Mouse (Mus musculus): Measurements from ENCODE around the gene Zc3h12a. TPM values are rescaled to one million over a fixed set of nuclear protein-coding genes. Genes with fewer than 3 reads are reported as not detected.

Zc3h12a gene
- total RNA-seq (2023) = 100 to 1,000 TPM; 181 to 190 TPM

DNA sequence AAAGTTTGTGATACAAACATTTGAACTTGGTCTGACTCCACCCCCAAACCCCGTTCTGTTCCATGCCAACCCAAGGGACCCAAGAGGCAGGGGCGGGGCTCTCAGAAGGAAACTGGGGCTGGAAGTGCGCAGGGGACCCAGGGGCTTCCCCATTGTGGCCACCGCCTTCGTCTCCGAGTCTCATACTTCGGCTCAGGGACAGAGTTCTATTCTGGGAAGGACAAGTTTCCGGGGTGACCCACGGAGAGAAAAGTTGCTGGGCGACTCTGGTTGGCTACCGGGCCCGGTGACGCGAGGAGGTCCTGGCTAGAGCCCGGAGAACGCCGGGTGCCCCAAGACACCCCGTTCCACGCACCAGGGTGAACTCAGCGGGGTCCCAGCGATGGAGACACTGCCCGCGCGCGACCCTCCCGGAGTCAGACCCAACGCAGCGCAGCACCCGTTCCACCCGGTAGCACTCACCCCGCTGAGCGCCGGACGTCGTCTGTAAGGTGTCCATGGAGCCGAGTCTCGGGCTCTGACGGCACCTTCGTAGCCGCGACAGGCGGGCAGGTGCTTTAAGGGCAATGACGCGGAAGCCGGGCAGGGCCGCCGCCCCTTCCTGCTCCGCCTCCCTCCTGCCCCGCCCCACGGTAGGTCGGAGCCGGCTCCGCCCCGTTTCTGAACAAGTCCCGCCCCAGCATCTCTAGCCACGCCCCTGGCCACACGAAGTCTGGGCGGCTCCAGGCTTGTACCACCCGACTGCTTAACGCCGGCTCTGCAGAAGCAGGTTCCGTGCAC lies at the start of gene Zc3h12a:
Gene Zc3h12a, minus strand, starts transcription at position 536 of the 780 bp plus-strand sequence.

GRCm38 (mm10) chr4:125084403-125085345 lies 43.0 kb downstream of the Zc3h12a start, which contains the start of gene Meaf6:
Meaf6 (plus strand) TSS chr4:125085134.

Other genes with a start within 250 kb of the Zc3h12a start
- not detected for gene Epha10, start 246.9 kb downstream of the Zc3h12a start, total RNA-seq (2023)
- 10 to 100 TPM in 1 of 2 experiments, 1 to 10 TPM in 1; 8.7 to 11.8 TPM for gene 9930104L06Rik, start 190.8 kb downstream of the Zc3h12a start, total RNA-seq (2023)
- gene Cdca8, start 188.5 kb downstream of the Zc3h12a start, total RNA-seq (2023) = 1 to 10 TPM; 2.6 to 3.4 TPM
- 1 to 10 TPM; 4.0 to 7.4 TPM for gene Rspo1, start 141.4 kb downstream of the Zc3h12a start, total RNA-seq (2023)
- 10 to 100 TPM; 53.5 to 59.6 TPM for gene Gnl2, start 111.3 kb downstream of the Zc3h12a start, total RNA-seq (2023)
- gene Dnali1, start 62.1 kb downstream of the Zc3h12a start, total RNA-seq (2023) = not detected
- 10 to 100 TPM; 27.0 to 29.8 TPM for gene Snip1, start 61.2 kb downstream of the Zc3h12a start, total RNA-seq (2023)
- gene Meaf6, start 42.7 kb downstream of the Zc3h12a start, total RNA-seq (2023) = 10 to 100 TPM; 45.6 to 48.9 TPM

Measured in monocyte, adult 59 days (primary cell).